Mouse (Mus musculus): ENCODE measurements at regions not wholly inside any gene's neighbourhood (a gene's known extent, or its start where the extent isn't known, plus 50 kb on each side); places are given as distances from the start of the nearest gene placed in this dataset.

DNA sequence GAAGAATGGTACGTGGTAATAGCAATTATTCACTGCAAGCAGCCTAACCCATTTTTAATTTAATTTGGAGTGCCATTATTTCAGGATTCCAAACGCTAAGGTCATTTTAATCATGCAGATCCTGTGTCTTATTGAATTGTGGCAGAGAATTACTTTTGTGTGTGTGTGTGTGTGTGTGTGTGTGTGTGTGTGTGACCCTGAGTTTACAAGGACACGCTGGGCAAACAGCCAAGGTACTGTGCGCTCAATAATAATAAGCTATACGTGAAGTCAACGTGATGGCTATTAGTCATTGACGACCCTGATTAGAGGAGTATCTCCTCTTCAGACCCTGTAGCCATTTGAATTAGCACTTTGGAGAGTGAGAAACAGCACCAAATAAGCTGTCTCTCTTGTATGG lies 144.1 kb downstream of the Klf7 start:
- Histone ChIP-seq H3K27ac (no peak overlapping the region), H3K36me3 (replicated peaks; ENCODE audit: control insufficient read depth, insufficient read depth, low read depth) (no peaks in the 10 kb centered on the region), H3K4me2 (ENCODE audit: low read depth) (no peak overlapping the region), H3K27me3 (ENCODE audit: control insufficient read depth, insufficient read depth, low read length) (no peaks in the 10 kb centered on the region), H3K4me3 (ENCODE audit: insufficient read depth in 1 of 2, low read depth in 2 of 2, low read length in 2 of 2) (no peak overlapping the region), H3K9ac (replicated peaks) (no peak overlapping the region), H3K9me3 (ENCODE audit: control insufficient read depth, low read length) (no peaks in the 10 kb centered on the region), H3K4me1 (replicated peaks; ENCODE audit: control insufficient read depth in 2 of 2, insufficient read depth in 2 of 2, low read length in 1 of 2) (no peaks in the 10 kb centered on the region)
- 73% methylated on average over 7 of the region's 7 CpGs for WGBS (ENCODE audit: insufficient replicate concordance)
- TF ChIP-seq CTCF (IDR thresholded peaks at IDR 0.05; ENCODE audit: low read depth) = no peak
- TF ChIP-seq EP300 (IDR thresholded peaks at IDR 0.05; ENCODE audit: low read depth) = no peak
- ATAC-seq (ENCODE audit: insufficient read depth) (no peak), DNase-seq (ENCODE audit: low read depth in 3 of 3, low spot score in 3 of 3) (no peak)

GRCm38 (mm10) chr1:63977302-63977888 lies 144.7 kb downstream of the Klf7 start:
- ATAC-seq (ENCODE audit: insufficient read depth) = no peak
- H3K9ac ChIP-seq (replicated peaks) = no peak overlapping the region
- H3K4me1 ChIP-seq (replicated peaks; ENCODE audit: control insufficient read depth in 2 of 2, insufficient read depth in 2 of 2, low read length in 1 of 2) = no peaks in the 10 kb centered on the region
- no peak overlapping the region for H3K4me2 ChIP-seq (ENCODE audit: low read depth)
- no peak overlapping the region for H3K4me3 ChIP-seq (ENCODE audit: insufficient read depth in 1 of 2, low read depth in 2 of 2, low read length in 2 of 2)
- no peaks in the 10 kb centered on the region for H3K9me3 ChIP-seq (ENCODE audit: control insufficient read depth, low read length)
- WGBS (ENCODE audit: insufficient replicate concordance) = 54% methylated on average over 4 of the region's 4 CpGs
- no peak for DNase-seq (ENCODE audit: low read depth in 3 of 3, low spot score in 3 of 3)
- TF ChIP-seq CTCF (IDR thresholded peaks at IDR 0.05; ENCODE audit: low read depth) = no peak
- TF ChIP-seq EP300 (IDR thresholded peaks at IDR 0.05; ENCODE audit: low read depth) = no peak
- no peak overlapping the region for H3K27ac ChIP-seq
- no peaks in the 10 kb centered on the region for H3K36me3 ChIP-seq (replicated peaks; ENCODE audit: control insufficient read depth, insufficient read depth, low read depth)
- H3K27me3 ChIP-seq (ENCODE audit: control insufficient read depth, insufficient read depth, low read length) = no peaks in the 10 kb centered on the region

- Histone ChIP-seq H3K36me3 (replicated peaks; ENCODE audit: control insufficient read depth, insufficient read depth, low read depth) (no peaks in the 10 kb centered on the region), H3K9me3 (ENCODE audit: control insufficient read depth, low read length) (no peaks in the 10 kb centered on the region), H3K4me1 (replicated peaks; ENCODE audit: control insufficient read depth in 2 of 2, insufficient read depth in 2 of 2, low read length in 1 of 2) (no peaks in the 10 kb centered on the region), H3K4me3 (ENCODE audit: insufficient read depth in 1 of 2, low read depth in 2 of 2, low read length in 2 of 2) (no peak overlapping the region), H3K27ac (no peak overlapping the region), H3K27me3 (ENCODE audit: control insufficient read depth, insufficient read depth, low read length) (no peaks in the 10 kb centered on the region), H3K4me2 (ENCODE audit: low read depth) (no peak overlapping the region), H3K9ac (replicated peaks) (no peak overlapping the region)
- ATAC-seq (ENCODE audit: insufficient read depth) (no peak), DNase-seq (ENCODE audit: low read depth in 3 of 3, low spot score in 3 of 3) (no peak)
- whole genome bisulfite sequencing (ENCODE audit: insufficient replicate concordance) = 58% methylated on average over 4 of the region's 4 CpGs
- TF ChIP-seq EP300 (IDR thresholded peaks at IDR 0.05; ENCODE audit: low read depth) (no peak), CTCF (IDR thresholded peaks at IDR 0.05; ENCODE audit: low read depth) (no peak)
These were observed 145.2 kb downstream of the Klf7 start for GRCm38 (mm10) chr1:63976862-63977261.

DNA sequence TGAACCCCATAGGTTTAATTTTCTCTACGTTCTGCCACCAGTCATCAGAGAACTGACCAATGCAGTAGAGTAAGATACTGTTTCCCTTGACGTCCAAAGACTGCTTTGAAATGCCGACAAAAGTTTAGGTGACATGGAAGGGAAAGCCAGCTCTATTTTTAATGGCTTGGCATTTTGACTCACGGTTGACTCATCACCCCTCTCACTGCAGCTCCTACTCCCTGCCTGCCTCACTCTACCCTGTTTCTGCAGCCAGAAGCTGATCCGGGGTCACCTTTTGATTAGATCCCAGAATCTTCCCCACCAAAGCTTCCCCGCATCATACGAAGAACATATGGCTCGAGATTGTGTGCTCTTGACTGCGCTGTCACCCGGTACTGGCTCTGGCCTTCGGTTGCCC lies 154.2 kb downstream of the Klf7 start:
- H3K36me3 ChIP-seq (replicated peaks; ENCODE audit: control insufficient read depth, insufficient read depth, low read depth) = no peaks in the 10 kb centered on the region

GRCm38 (mm10) chr1:63965446-63965845 lies 156.6 kb downstream of the Klf7 start:
- Histone ChIP-seq H3K36me3 (replicated peaks; ENCODE audit: control insufficient read depth, insufficient read depth, low read depth) (no peaks in the 10 kb centered on the region), H3K4me2 (ENCODE audit: low read depth) (no peak overlapping the region), H3K4me3 (ENCODE audit: insufficient read depth in 1 of 2, low read depth in 2 of 2, low read length in 2 of 2) (no peak overlapping the region), H3K4me1 (replicated peaks; ENCODE audit: control insufficient read depth in 2 of 2, insufficient read depth in 2 of 2, low read length in 1 of 2) (no peaks in the 10 kb centered on the region), H3K9me3 (ENCODE audit: control insufficient read depth, low read length) (no peaks in the 10 kb centered on the region), H3K9ac (replicated peaks) (no peak overlapping the region), H3K27me3 (ENCODE audit: control insufficient read depth, insufficient read depth, low read length) (no peaks in the 10 kb centered on the region), H3K27ac (no peak overlapping the region)
- DNase-seq (ENCODE audit: low read depth in 3 of 3, low spot score in 3 of 3) (no peak), ATAC-seq (ENCODE audit: insufficient read depth) (no peak)
- TF ChIP-seq CTCF (IDR thresholded peaks at IDR 0.05; ENCODE audit: low read depth) (no peak), EP300 (IDR thresholded peaks at IDR 0.05; ENCODE audit: low read depth) (no peak)

More for the DNA sequence above, 154.2 kb downstream of the Klf7 start:
- Histone ChIP-seq H3K9me3 (ENCODE audit: control insufficient read depth, low read length) (no peaks in the 10 kb centered on the region), H3K4me3 (ENCODE audit: insufficient read depth in 1 of 2, low read depth in 2 of 2, low read length in 2 of 2) (no peak overlapping the region), H3K4me2 (ENCODE audit: low read depth) (no peak overlapping the region), H3K4me1 (replicated peaks; ENCODE audit: control insufficient read depth in 2 of 2, insufficient read depth in 2 of 2, low read length in 1 of 2) (no peaks in the 10 kb centered on the region), H3K27ac (no peak overlapping the region), H3K9ac (replicated peaks) (no peak overlapping the region), H3K27me3 (ENCODE audit: control insufficient read depth, insufficient read depth, low read length) (no peaks in the 10 kb centered on the region)
- ATAC-seq (ENCODE audit: insufficient read depth) = no peak
- TF ChIP-seq CTCF (IDR thresholded peaks at IDR 0.05; ENCODE audit: low read depth) = no peak
- no peak for TF ChIP-seq EP300 (IDR thresholded peaks at IDR 0.05; ENCODE audit: low read depth)
- DNase-seq (ENCODE audit: low read depth in 3 of 3, low spot score in 3 of 3) = no peak
- 69% methylated on average over 11 of the region's 11 CpGs for WGBS (ENCODE audit: insufficient replicate concordance)
